Mouse (Mus musculus): Measurements from ENCODE around the gene Prkag2.

GRCm38 (mm10) chr5:25079766-25080265 lies 20.6 kb downstream of the Prkag2 start:
- TF ChIP-seq TAL1 (conservative IDR thresholded peaks at IDR 0.05; ENCODE audit: low read depth, low read length) (no peak), CTCF (IDR thresholded peaks at IDR 0.05; ENCODE audit: low read depth, low read length) (no peak), POLR2AphosphoS5 (IDR thresholded peaks at IDR 0.05; ENCODE audit: insufficient replicate concordance, low read depth, low read length) (no peak), GATA1 (IDR thresholded peaks at IDR 0.05; ENCODE audit: borderline replicate concordance, low read length) (no peak)

Measured in G1E (cell line).